Mouse (Mus musculus) thymus, adult 2 months (tissue): ENCODE data around the gene Tbx3. TPM values are rescaled to one million over a fixed set of nuclear protein-coding genes. Genes with fewer than 3 reads are reported as not detected.

Experiments
- DNase-seq: peaks from one replicate; pipeline ENCODE4 v3.0.0; 2021
- H3K27ac ChIP-seq: fragments of 200-500 bp; 2 replicates; pipeline ENCODE4 v1.5.1; 2012; ENCODE audit warnings: low read length, control low read depth; ENCODE audit not compliant: control insufficient read depth, insufficient read depth
- H3K27me3 ChIP-seq: fragments of 200-500 bp; 2 replicates; pipeline ENCODE4 v1.6.1; 2012; ENCODE audit warnings: mild to moderate bottlenecking, low read length, moderate library complexity, mixed read lengths; ENCODE audit not compliant: control insufficient read depth, insufficient read depth
- H3K36me3 ChIP-seq: fragments of 200-500 bp; 2 replicates; pipeline ENCODE4 v1.6.1; 2012; ENCODE audit warnings: mild to moderate bottlenecking, low read length, moderate library complexity; ENCODE audit not compliant: control insufficient read depth, insufficient read depth
- H3K4me1 ChIP-seq: fragments of 200-500 bp; replicated peaks from 2 replicates; pipeline ENCODE4 v1.6.1; 2012; ENCODE audit warnings: low read length; ENCODE audit not compliant: control insufficient read depth, insufficient read depth
- H3K4me3 ChIP-seq: fragments of 200-500 bp; 2 replicates; pipeline ENCODE4 v1.5.1; 2012; ENCODE audit warnings: mild to moderate bottlenecking, low read length, control low read depth, moderate library complexity; ENCODE audit not compliant: control insufficient read depth, insufficient read depth
- CTCF ChIP-seq: fragments of 200-500 bp; IDR thresholded peaks from 2 replicates; pipeline ENCODE4 v1.5.1; 2012; ENCODE audit warnings: mild to moderate bottlenecking, control low read depth, low read length, moderate library complexity, borderline replicate concordance; ENCODE audit not compliant: control insufficient read depth, poor library complexity, insufficient read depth; ENCODE audit errors: extremely low read depth
- POLR2A ChIP-seq: fragments of 200-500 bp; IDR thresholded peaks from 2 replicates; pipeline ENCODE4 v1.6.1; 2012; ENCODE audit warnings: mild to moderate bottlenecking, low read length, control low read depth, moderate library complexity; ENCODE audit not compliant: control insufficient read depth, poor library complexity, insufficient read depth; ENCODE audit errors: extremely low read depth
- WGBS: fragments of 180-500 bp; shearing (Covaris S2); methylation state at CpG from one replicate; pipeline ENCODE4 v1.1.7; 2018; 5-methylcytosine and 5-hydroxymethylcytosine counted together
- polyA plus RNA-seq: library from polyadenylated mRNA; depleted of rRNA; stranded (reverse); fragments of >200 nt; gene quantifications from 2 replicates; pipeline ENCODE4 v1.2.3, GENCODE M21; 2012

Gene Tbx3
- polyA plus RNA-seq, 1 experiment: 2.1 TPM

- 81% methylated on average over 13 of the region's 13 CpGs for WGBS
- Histone ChIP-seq H3K36me3 (no peaks in the 10 kb centered on the region), H3K27ac (no peak overlapping the region), H3K27me3 (peaks cover 8% of the 10 kb centered on the region; the same call in 1 of the 2 replicates), H3K4me1 (no peaks in the 10 kb centered on the region), H3K4me3 (no peak overlapping the region)
- DNase-seq: no peak
- no peak for TF ChIP-seq POLR2A
- TF ChIP-seq CTCF: no peak
These were observed 19.1 kb upstream of the Tbx3 start for GRCm38 (mm10) chr5:119651135-119651965.

DNA sequence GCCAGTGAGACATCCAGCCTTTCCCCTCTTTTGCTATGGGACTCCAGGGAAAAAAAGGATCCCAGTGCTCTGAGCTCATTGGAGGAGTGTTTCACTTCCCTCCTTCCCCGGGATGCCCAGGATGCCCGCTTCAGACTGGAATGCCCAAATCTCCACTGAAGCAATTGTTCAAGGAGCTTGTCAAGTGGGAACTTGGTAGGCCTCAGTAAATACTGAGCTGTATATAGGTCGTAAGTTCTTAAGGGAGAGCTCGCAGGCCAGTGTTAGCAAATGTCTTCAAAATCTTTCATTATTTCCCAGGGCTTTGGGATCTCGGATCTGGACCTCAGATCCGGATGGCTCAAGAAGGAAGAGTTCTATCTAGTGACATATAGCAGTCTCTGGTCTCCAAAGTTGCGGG is 14.1 kb upstream of the Tbx3 start:
- DNase-seq: no peak
- TF ChIP-seq CTCF: no peak
- no peak for TF ChIP-seq POLR2A
- WGBS: 41% methylated on average over 7 of the region's 7 CpGs
- H3K27me3 ChIP-seq: peaks cover 19% of the 10 kb centered on the region
- H3K4me1 ChIP-seq: no peaks in the 10 kb centered on the region
- H3K27ac ChIP-seq: no peak overlapping the region
- no peak overlapping the region for H3K4me3 ChIP-seq
- H3K36me3 ChIP-seq: no peaks in the 10 kb centered on the region

DNA sequence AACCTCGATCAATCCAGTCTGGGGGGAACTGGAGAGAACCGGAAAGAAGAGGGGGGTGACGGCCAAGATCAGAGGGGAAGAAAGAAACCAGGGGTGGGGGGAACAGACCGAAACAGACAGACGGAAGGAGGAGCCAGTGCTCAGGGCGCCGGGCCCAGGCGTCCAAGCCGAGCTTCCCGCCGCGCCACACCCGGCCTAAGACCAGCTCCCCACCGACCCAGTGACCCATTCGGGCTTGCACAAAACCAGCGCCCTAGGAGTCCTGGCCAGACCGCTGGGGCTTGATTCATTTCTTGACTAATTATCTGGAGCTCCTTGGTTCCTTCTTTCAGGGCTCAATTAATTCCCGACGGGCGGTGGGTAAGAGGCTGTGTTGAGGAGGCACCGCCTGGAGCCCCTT is 13.6 kb upstream of the Tbx3 start:
- no peak overlapping the region for H3K27ac ChIP-seq
- H3K27me3 ChIP-seq: peaks cover 19% of the 10 kb centered on the region
- 5% methylated on average over 21 of the region's 21 CpGs for WGBS
- no peak overlapping the region for H3K4me3 ChIP-seq
- H3K4me1 ChIP-seq: no peaks in the 10 kb centered on the region
- no peak for DNase-seq
- H3K36me3 ChIP-seq: no peaks in the 10 kb centered on the region
- TF ChIP-seq CTCF: no peak
- no peak for TF ChIP-seq POLR2A

GRCm38 (mm10) chr5:119657362-119657761 is 13.1 kb upstream of the Tbx3 start:
- Histone ChIP-seq H3K27ac (no peak overlapping the region), H3K4me1 (no peaks in the 10 kb centered on the region), H3K4me3 (no peak overlapping the region), H3K36me3 (no peaks in the 10 kb centered on the region), H3K27me3 (peaks cover 19% of the 10 kb centered on the region)
- DNase-seq: no peak
- 17% methylated on average over 6 of the region's 6 CpGs for WGBS
- no peak for TF ChIP-seq POLR2A
- TF ChIP-seq CTCF: no peak

GRCm38 (mm10) chr5:119657804-119658203 is 12.7 kb upstream of the Tbx3 start:
- Histone ChIP-seq H3K4me3 (no peak overlapping the region), H3K4me1 (no peaks in the 10 kb centered on the region), H3K27ac (no peak overlapping the region), H3K27me3 (peaks cover 19% of the 10 kb centered on the region), H3K36me3 (no peaks in the 10 kb centered on the region)
- no peak for TF ChIP-seq CTCF
- TF ChIP-seq POLR2A: no peak
- DNase-seq: no peak
- 19% methylated on average over 6 of the region's 6 CpGs for WGBS

DNA sequence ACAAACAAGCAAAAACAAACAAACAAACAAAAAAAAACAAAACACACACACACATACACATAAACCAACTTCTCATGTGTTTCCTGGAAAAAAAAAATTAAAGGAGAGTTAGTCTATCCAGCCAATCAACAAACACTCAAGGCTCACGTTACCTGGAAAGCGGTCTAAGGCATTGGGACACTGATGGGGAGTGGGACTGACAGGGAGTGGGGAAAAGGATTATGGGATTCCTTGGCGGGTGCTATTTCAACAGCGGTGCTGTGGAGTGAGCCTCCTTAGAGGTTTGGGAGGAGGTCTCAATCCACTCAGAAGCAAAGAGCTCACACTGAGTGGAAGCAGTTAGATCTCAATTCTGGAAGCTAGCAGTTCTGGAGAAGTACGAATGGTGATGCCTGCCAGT is 12.1 kb upstream of the Tbx3 start:
- Histone ChIP-seq H3K36me3 (no peaks in the 10 kb centered on the region), H3K27ac (no peak overlapping the region), H3K27me3 (peaks cover 24% of the 10 kb centered on the region), H3K4me3 (no peak overlapping the region), H3K4me1 (no peaks in the 10 kb centered on the region)
- DNase-seq: no peak
- WGBS: 18% methylated on average over 5 of the region's 5 CpGs
- no peak for TF ChIP-seq CTCF
- TF ChIP-seq POLR2A: no peak
